Mouse (Mus musculus): Measurements from ENCODE around the gene Atf3. TPM values are rescaled to one million over a fixed set of nuclear protein-coding genes. Genes with fewer than 3 reads are reported as not detected.

The Atf3 gene
- polyA plus RNA-seq (2015; fragmentation: Nextera tagmentation; extraction: Ambion mirVana): 1.1 and 1.5 TPM in 2 replicates

DNA sequence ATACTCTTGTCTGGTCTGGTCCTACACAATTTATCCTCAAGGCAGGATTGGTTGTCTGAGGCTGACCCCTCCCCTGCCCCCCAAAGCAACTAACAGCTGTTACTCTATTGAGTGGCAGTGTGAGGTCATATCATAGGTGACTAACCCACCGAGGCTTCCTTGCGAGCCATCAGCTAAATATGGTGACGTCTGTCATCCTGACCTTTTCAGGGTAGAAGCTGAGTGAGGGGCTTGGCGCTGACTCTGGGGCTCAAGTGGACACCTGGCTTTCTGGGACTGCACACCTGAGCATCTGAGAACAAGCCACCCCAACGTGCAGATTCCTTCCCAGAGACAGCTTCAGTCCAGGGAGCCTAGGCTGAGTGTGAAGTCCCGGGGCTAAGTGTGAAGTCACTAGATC, at the start of gene Atf3:
TSS of gene Atf3 (minus strand) at position 101 of the 400 bp plus-strand sequence.
- H3K27me3 ChIP-seq: no peaks in the 10 kb centered on the region; the same call in 1 of the 2 replicates
- 75% methylated on average over 6 of the region's 6 CpGs for WGBS
- no peak for ATAC-seq (replicated peaks)
- no peaks in the 10 kb centered on the region for H3K36me3 ChIP-seq
- H3K4me2 ChIP-seq (replicated peaks): no peak within 1 kb of the TSS
- H3K4me1 ChIP-seq: no peaks in the 10 kb centered on the region
- H3K27ac ChIP-seq (replicated peaks): no peak within 1 kb of the TSS
- H3K9ac ChIP-seq (replicated peaks): no peak within 1 kb of the TSS
- no peak within 1 kb of the TSS for H3K4me3 ChIP-seq
- no peaks in the 10 kb centered on the region for H3K9me3 ChIP-seq

DNA sequence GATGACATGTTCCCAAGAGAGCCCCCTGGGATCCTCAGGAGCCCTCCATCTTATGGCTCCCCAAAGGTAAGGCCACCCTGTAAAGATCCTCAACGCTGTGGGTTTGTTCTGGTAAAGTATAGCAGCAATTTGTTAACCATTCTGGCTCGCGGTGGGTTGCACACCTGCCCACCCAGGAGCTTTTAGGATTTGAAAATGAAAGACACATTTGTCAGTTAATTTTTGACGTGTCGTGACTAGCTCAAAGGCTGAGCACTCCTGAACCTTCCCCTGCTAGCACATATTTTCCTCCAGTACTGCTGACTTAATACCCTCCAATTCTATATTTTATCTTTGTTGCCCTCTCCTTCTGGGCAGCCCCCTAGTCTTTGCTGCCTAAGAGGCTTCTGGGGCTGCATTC, 49.3 kb upstream of the Atf3 start:
- Histone ChIP-seq H3K4me2 (replicated peaks) (no peak overlapping the region), H3K36me3 (no peaks in the 10 kb centered on the region), H3K4me1 (no peaks in the 10 kb centered on the region), H3K9ac (replicated peaks) (no peak overlapping the region), H3K27ac (replicated peaks) (no peak overlapping the region), H3K4me3 (no peak overlapping the region), H3K27me3 (no peaks in the 10 kb centered on the region), H3K9me3 (no peaks in the 10 kb centered on the region)
- 89% methylated on average over 5 of the region's 5 CpGs for WGBS
- ATAC-seq (replicated peaks): no peak

DNA sequence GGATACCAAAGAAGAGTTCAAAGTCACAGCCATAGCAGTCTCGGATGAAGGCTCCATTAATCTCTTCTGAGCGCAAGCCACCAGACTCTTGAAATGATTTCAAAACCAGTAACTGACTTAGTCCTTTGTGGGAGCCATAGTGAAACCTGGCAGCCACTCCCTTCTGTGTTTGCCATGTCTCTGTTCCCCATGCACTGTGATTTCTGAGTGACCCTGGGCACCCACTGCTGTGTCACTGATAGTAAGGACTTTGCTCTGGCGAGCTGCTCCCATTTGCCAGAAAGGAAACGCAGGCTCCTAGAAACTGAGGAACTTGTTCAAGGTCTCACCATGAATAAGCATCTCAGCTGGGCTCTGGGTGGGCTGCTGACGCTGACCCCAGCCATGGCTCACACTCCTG, 45.6 kb upstream of the Atf3 start:
- no peaks in the 10 kb centered on the region for H3K27me3 ChIP-seq

GRCm38 (mm10) chr1:191261861-191262260, 44.0 kb upstream of the Atf3 start:
- WGBS: 19% methylated on average over 6 of the region's 6 CpGs
- no peak overlapping the region for H3K27ac ChIP-seq (replicated peaks)

More for the DNA sequence above, 45.6 kb upstream of the Atf3 start:
- no peaks in the 10 kb centered on the region for H3K9me3 ChIP-seq
- H3K4me3 ChIP-seq: no peak overlapping the region
- H3K27ac ChIP-seq (replicated peaks): no peak overlapping the region
- H3K4me2 ChIP-seq (replicated peaks): no peak overlapping the region
- no peaks in the 10 kb centered on the region for H3K4me1 ChIP-seq
- no peak overlapping the region for H3K9ac ChIP-seq (replicated peaks)
- 87% methylated on average over 5 of the region's 5 CpGs for WGBS
- H3K36me3 ChIP-seq: no peaks in the 10 kb centered on the region
- ATAC-seq (replicated peaks): no peak

DNA sequence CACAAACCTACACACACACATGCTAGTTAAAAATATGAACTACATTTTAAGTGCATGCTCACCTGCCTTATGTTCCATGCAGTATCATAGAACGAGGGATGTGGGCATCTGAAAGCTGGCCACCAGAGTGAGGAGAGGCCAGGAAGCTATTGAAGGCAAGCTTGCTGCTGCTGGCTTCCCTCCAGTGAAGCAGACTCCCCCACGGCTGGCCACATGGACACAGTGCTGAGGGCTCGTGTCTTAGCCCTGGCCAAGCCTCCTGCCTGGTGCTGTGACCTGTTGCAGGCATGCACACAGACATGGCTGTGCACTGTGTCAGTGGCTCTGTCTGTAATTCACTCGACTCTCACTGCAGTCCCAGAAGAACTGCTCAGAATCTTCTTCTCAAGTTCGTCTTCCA, 41.8 kb upstream of the Atf3 start:
- H3K9ac ChIP-seq (replicated peaks): no peak overlapping the region
- H3K27ac ChIP-seq (replicated peaks): no peak overlapping the region
- H3K36me3 ChIP-seq: no peaks in the 10 kb centered on the region
- 76% methylated on average over 5 of the region's 5 CpGs for WGBS
- no peak for ATAC-seq (replicated peaks)
- no peaks in the 10 kb centered on the region for H3K9me3 ChIP-seq
- no peaks in the 10 kb centered on the region for H3K27me3 ChIP-seq
- no peak overlapping the region for H3K4me3 ChIP-seq
- no peak overlapping the region for H3K4me2 ChIP-seq (replicated peaks)
- H3K4me1 ChIP-seq: no peaks in the 10 kb centered on the region

More at GRCm38 (mm10) chr1:191261861-191262260, 44.0 kb upstream of the Atf3 start:
- H3K4me3 ChIP-seq: no peak overlapping the region
- no peak overlapping the region for H3K9ac ChIP-seq (replicated peaks)
- no peaks in the 10 kb centered on the region for H3K27me3 ChIP-seq
- no peaks in the 10 kb centered on the region for H3K36me3 ChIP-seq
- no peak overlapping the region for H3K4me2 ChIP-seq (replicated peaks)
- H3K4me1 ChIP-seq: no peaks in the 10 kb centered on the region
- no peaks in the 10 kb centered on the region for H3K9me3 ChIP-seq
- no peak for ATAC-seq (replicated peaks)

- no peak overlapping the region for H3K4me2 ChIP-seq (replicated peaks)
- no peak overlapping the region for H3K4me3 ChIP-seq
- H3K27ac ChIP-seq (replicated peaks): no peak overlapping the region
- no peak for ATAC-seq (replicated peaks)
- H3K9ac ChIP-seq (replicated peaks): no peak overlapping the region
- H3K36me3 ChIP-seq: no peaks in the 10 kb centered on the region
- no peaks in the 10 kb centered on the region for H3K4me1 ChIP-seq
- 32% methylated on average over 7 of the region's 7 CpGs for WGBS
- no peaks in the 10 kb centered on the region for H3K27me3 ChIP-seq
- no peaks in the 10 kb centered on the region for H3K9me3 ChIP-seq
Measured at GRCm38 (mm10) chr1:191259121-191259520, 41.3 kb upstream of the Atf3 start.

DNA sequence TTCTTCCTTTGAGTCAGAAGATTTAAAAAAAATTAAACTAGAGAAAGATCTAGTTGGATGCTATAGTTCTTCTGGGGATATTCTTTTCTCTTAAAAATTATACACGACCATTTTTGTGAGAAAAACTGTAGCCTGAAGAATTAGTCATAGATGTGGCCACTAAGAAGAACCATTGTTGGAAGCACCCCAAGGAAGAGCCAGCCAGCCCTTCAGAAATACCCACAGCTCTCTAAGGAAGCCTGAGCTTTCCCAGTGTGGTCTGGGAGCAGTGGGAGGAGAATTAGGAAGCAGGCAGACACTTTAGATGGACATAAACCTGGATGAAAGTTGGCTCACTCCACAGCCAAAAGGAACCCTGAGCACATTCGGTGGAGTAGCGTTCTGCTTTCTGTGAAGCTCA, 40.7 kb upstream of the Atf3 start:
- Histone ChIP-seq H3K4me1 (no peaks in the 10 kb centered on the region), H3K4me3 (no peak overlapping the region), H3K9me3 (no peaks in the 10 kb centered on the region), H3K9ac (replicated peaks) (no peak overlapping the region), H3K27ac (replicated peaks) (no peak overlapping the region), H3K4me2 (replicated peaks) (no peak overlapping the region), H3K36me3 (no peaks in the 10 kb centered on the region), H3K27me3 (no peaks in the 10 kb centered on the region)
- no peak for ATAC-seq (replicated peaks)
- 64% methylated on average over 3 of the region's 3 CpGs for WGBS

DNA sequence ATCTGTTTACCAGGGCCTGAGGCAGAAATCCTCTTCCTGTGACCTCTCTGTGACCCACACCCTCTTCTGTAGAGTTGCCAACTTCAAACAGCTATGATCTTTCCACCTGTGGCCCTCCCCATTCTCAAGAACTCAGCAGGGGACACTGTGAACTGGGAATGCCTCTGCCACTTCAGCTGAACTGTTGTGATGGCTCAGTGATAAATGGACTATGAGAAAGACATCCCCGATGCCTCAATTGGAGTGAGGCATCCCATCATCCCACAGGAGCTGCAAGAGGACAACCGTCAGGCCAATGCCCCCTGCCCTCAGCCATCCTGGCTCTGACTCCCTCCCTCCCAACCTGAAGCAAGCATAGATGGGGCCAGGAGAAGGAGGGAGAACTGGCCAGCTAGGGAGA, 40.1 kb upstream of the Atf3 start:
- no peak overlapping the region for H3K4me2 ChIP-seq (replicated peaks)
- H3K4me1 ChIP-seq: no peaks in the 10 kb centered on the region
- 66% methylated on average over 2 of the region's 2 CpGs for WGBS
- no peaks in the 10 kb centered on the region for H3K9me3 ChIP-seq
- H3K9ac ChIP-seq (replicated peaks): no peak overlapping the region
- no peak overlapping the region for H3K27ac ChIP-seq (replicated peaks)
- no peaks in the 10 kb centered on the region for H3K36me3 ChIP-seq
- ATAC-seq (replicated peaks): no peak
- H3K4me3 ChIP-seq: no peak overlapping the region
- no peaks in the 10 kb centered on the region for H3K27me3 ChIP-seq

DNA sequence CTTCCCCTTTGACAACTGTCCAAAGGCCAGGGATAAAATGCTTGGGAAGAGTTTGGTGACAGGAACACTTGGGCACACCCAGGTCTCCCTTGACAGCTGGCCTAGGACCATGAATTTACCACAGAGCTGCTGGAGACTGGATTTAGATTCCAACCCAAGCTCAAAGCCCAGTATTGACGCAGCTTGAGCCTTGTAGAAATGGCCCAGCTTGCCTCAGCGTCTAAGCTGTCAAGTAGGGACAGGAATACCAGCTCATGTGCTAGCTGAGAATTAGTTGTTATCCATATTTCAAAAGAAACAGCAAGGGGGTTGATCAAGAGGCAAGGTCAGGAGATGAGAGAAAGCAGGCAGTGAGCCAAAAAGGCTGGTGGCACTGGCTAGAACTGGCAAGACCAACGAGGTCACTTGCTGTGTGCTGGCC, 39.5 kb upstream of the Atf3 start:
- 78% methylated on average over 3 of the region's 3 CpGs for WGBS

GRCm38 (mm10) chr1:191256566-191257350, 38.9 kb upstream of the Atf3 start:
- no peaks in the 10 kb centered on the region for H3K9me3 ChIP-seq

More for the DNA sequence above, 39.5 kb upstream of the Atf3 start:
- H3K4me1 ChIP-seq: no peaks in the 10 kb centered on the region
- no peaks in the 10 kb centered on the region for H3K9me3 ChIP-seq
- no peak overlapping the region for H3K9ac ChIP-seq (replicated peaks)
- ATAC-seq (replicated peaks): no peak
- no peak overlapping the region for H3K4me2 ChIP-seq (replicated peaks)
- no peaks in the 10 kb centered on the region for H3K36me3 ChIP-seq
- H3K27ac ChIP-seq (replicated peaks): no peak overlapping the region
- no peaks in the 10 kb centered on the region for H3K27me3 ChIP-seq
- H3K4me3 ChIP-seq: no peak overlapping the region

DNA sequence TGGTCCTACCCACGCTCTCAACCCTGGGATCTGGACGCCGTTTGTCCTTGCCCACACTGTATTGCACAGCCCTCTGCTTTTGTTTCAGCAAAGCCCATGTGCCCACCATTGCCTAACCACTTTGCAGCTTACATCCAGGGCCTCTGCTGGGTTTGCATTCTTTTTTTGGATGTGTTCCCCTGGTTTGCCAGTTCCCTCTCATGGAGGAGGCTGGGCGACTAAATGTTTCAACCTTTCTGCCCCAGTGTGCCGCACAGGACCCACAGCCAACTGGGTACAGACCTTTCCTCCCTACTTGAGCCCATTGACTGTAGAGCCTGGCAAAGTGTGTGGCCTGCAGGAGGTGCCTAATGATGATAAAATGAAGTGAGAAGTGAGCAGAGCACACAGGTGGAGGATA, 38.3 kb upstream of the Atf3 start:
- Histone ChIP-seq H3K36me3 (no peaks in the 10 kb centered on the region), H3K4me3 (no peak overlapping the region), H3K4me2 (replicated peaks) (no peak overlapping the region), H3K27ac (replicated peaks) (no peak overlapping the region), H3K9ac (replicated peaks) (no peak overlapping the region), H3K9me3 (no peaks in the 10 kb centered on the region), H3K27me3 (no peaks in the 10 kb centered on the region), H3K4me1 (no peaks in the 10 kb centered on the region)
- ATAC-seq (replicated peaks): no peak
- 83% methylated on average over 5 of the region's 5 CpGs for WGBS

More at GRCm38 (mm10) chr1:191256566-191257350, 38.9 kb upstream of the Atf3 start:
- Histone ChIP-seq H3K4me3 (no peak overlapping the region), H3K27me3 (no peaks in the 10 kb centered on the region), H3K9ac (replicated peaks) (no peak overlapping the region), H3K36me3 (no peaks in the 10 kb centered on the region), H3K4me1 (no peaks in the 10 kb centered on the region), H3K27ac (replicated peaks) (no peak overlapping the region), H3K4me2 (replicated peaks) (no peak overlapping the region)
- 68% methylated on average over 11 of the region's 11 CpGs for WGBS
- no peak for ATAC-seq (replicated peaks)

DNA sequence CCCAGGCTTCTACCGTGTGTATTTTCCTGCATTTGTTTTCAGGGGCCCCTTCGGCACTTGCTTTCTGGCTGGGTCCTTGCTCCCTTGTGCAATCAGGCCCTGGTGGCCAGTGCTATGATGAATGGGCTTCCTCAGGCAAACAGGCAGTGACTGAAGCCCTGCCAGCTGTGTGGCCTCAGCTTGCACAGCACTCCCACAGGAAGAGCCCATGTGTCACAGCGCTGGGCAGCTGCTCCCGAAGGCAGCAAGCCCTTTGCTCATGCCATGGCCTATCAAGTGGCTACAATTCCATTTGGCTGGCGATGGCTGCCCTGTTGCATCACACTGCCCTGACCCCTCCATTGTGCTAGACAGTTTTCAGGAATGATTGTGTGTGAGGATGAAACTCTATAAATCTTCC, 36.6 kb upstream of the Atf3 start:
- Histone ChIP-seq H3K9me3 (no peaks in the 10 kb centered on the region), H3K27ac (replicated peaks) (no peak overlapping the region), H3K4me1 (no peaks in the 10 kb centered on the region), H3K4me2 (replicated peaks) (no peak overlapping the region), H3K27me3 (no peaks in the 10 kb centered on the region), H3K9ac (replicated peaks) (no peak overlapping the region), H3K36me3 (no peaks in the 10 kb centered on the region), H3K4me3 (no peak overlapping the region)
- no peak for ATAC-seq (replicated peaks)
- WGBS: 76% methylated on average over 5 of the region's 5 CpGs

- H3K27ac ChIP-seq (replicated peaks): no peak overlapping the region
- no peaks in the 10 kb centered on the region for H3K36me3 ChIP-seq
- H3K9me3 ChIP-seq: no peaks in the 10 kb centered on the region
- H3K4me1 ChIP-seq: no peaks in the 10 kb centered on the region
- no peak overlapping the region for H3K9ac ChIP-seq (replicated peaks)
- no peak overlapping the region for H3K4me2 ChIP-seq (replicated peaks)
- 98% methylated on average over 1 of the region's 1 CpGs for WGBS
- ATAC-seq (replicated peaks): no peak
- H3K27me3 ChIP-seq: no peaks in the 10 kb centered on the region
- H3K4me3 ChIP-seq: no peak overlapping the region
Measured at GRCm38 (mm10) chr1:191253636-191254035, 35.8 kb upstream of the Atf3 start.

All from forebrain, embryonic 15.5 days (tissue).